Mouse (Mus musculus): Measurements from ENCODE around the gene Ttll11. TPM values are rescaled to one million over a fixed set of nuclear protein-coding genes. Genes with fewer than 3 reads are reported as not detected.

Gene Ttll11
- polyA plus RNA-seq, 1 experiment from 2014 or later, result 0.75 TPM

DNA sequence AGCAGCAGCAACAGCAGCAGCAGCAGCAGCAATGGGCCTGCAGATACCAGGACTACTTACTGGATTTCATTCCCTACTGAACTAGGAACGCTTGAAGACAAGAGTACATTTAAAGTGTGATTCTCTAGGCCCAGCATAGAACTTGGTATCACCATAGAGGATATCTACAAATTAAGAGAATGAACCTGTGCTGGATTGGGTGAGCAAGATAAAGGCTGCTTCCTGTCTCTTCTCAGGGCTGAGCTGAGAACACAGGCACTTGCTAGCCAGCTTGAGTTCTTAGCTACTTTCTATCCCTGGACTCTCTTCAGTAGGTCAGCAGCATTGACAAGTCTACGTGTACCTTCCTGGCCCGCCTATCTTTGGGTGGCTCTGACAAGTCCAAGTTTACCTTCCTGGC is 2.0 kb downstream of the Ttll11 start:
- no peak overlapping the region for H3K9ac ChIP-seq (replicated peaks; ENCODE audit: low read length)
- H3K36me3 ChIP-seq (ENCODE audit: insufficient read depth, low read length), result no peaks in the 10 kb centered on the region
- H3K9me3 ChIP-seq (ENCODE audit: low read length), result no peaks in the 10 kb centered on the region
- no peak overlapping the region for H3K4me3 ChIP-seq (ENCODE audit: low read length)
- ATAC-seq (ENCODE audit: low FRiP score, low TSS enrichment), result no peak
- peak overlapping the region; percentile 93 for H3K4me2 ChIP-seq (replicated peaks; ENCODE audit: low read depth, low read length)
- H3K27me3 ChIP-seq (ENCODE audit: insufficient read depth, low read length), result peaks cover 4% of the 10 kb centered on the region; the same call in 1 of the 2 replicates
- WGBS, result 98% methylated on average over 3 of the region's 3 CpGs
- H3K4me1 ChIP-seq (ENCODE audit: insufficient read depth, low read length), result peaks cover 12% of the 10 kb centered on the region
- no peak overlapping the region for H3K27ac ChIP-seq (ENCODE audit: low read length)

DNA sequence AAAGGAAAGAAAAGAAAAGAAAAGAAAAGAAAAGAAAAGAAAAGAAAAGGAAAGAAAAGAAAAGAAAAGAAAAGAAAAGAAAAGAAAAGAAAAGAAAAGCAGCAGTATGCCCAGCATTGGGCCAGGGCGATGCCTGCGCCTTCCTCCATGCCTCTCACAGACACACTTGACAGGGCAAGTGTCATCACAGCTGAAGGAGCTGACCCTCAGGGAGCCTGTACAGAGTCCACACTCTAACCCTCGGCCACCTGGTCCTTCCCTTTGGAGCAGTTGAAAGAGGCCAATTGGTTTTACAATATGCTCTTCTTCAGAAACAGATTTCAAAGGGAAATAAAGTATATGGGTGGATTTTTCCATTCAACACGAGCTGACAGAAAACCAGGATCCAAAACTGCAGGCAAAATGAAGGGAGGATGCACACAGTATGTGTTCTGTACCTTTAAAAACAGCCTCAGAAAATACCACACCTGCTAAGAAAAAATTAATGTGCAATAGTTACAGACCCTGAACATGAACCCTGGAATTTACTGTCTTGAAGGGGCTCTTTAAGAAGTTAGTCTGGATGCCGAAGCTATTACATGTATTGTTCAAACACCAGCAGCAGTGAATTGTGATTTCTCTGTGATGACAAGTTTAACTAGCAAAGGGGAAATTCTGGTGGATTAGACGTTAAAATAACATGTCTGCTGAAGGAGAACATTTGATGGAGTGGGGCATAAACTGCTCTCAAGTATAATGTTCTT is 7.3 kb downstream of the Ttll11 start:
- Histone ChIP-seq H3K4me2 (replicated peaks; ENCODE audit: low read depth, low read length) (no peak overlapping the region), H3K4me1 (ENCODE audit: insufficient read depth, low read length) (no peaks in the 10 kb centered on the region), H3K27me3 (ENCODE audit: insufficient read depth, low read length) (no peaks in the 10 kb centered on the region), H3K36me3 (ENCODE audit: insufficient read depth, low read length) (no peaks in the 10 kb centered on the region), H3K9me3 (ENCODE audit: low read length) (no peaks in the 10 kb centered on the region), H3K9ac (replicated peaks; ENCODE audit: low read length) (no peak overlapping the region), H3K4me3 (ENCODE audit: low read length) (no peak overlapping the region), H3K27ac (ENCODE audit: low read length) (no peak overlapping the region)
- 41% methylated on average over 6 of the region's 6 CpGs for WGBS
- ATAC-seq (ENCODE audit: low FRiP score, low TSS enrichment), result no peak

DNA sequence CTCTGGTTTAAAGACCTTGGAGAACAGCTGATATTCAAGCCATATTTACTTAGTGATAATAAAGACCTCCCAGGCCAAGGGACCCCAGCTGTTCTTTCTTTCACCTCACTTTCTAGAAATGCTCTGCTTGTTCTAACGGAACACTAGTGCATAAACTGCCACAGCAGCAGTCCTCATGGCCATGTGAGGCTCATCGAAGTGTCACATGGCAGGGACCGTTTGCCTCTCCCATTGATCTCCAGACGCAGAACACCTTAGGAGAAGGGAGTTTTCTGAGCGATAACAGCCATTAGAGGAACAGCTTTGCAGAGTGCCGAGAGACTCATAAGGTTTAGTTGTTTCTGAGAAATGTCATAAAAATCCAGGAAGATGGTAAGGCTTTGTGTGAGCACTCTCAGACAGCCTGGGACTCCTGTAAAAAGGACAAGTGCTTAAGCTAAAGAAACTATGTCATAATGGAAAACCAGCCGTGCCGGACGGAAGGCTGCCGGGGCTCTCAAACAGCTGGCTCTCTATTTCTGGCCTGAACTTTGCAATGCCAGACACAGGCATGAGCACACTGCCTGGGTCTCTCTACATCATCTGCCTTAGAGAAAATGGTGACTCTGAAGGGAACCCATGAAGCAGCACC is 13.7 kb downstream of the Ttll11 start:
- Histone ChIP-seq H3K4me1 (ENCODE audit: insufficient read depth, low read length) (no peaks in the 10 kb centered on the region), H3K9ac (replicated peaks; ENCODE audit: low read length) (no peak overlapping the region), H3K36me3 (ENCODE audit: insufficient read depth, low read length) (no peaks in the 10 kb centered on the region), H3K27me3 (ENCODE audit: insufficient read depth, low read length) (peaks cover 4% of the 10 kb centered on the region; the same call in 1 of the 2 replicates), H3K4me2 (replicated peaks; ENCODE audit: low read depth, low read length) (no peak overlapping the region), H3K9me3 (ENCODE audit: low read length) (no peaks in the 10 kb centered on the region), H3K27ac (ENCODE audit: low read length) (no peak overlapping the region), H3K4me3 (ENCODE audit: low read length) (no peak overlapping the region)
- 43% methylated on average over 10 of the region's 10 CpGs for WGBS
- no peak for ATAC-seq (ENCODE audit: low FRiP score, low TSS enrichment)

DNA sequence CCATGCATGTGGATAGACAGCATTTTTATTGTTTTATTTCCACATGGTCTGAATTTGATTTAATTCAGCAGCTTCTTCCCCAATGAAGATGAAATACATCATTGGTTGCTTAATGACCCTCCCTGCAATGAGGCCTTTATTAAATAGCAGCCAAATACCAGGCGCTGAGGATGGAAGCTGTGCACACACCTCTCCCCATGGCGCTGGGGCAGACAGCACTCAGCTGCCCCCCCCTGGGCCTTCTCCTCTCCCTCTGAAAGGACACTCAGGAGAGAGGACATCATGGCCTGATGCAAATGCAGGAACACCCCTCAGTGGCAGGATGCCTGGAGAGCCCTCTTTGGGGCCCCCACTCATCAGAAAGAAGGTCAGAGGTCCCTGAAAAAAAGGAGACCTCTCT is 16.4 kb downstream of the Ttll11 start:
- 77% methylated on average over 2 of the region's 2 CpGs for WGBS
- H3K9ac ChIP-seq (replicated peaks; ENCODE audit: low read length), result no peak overlapping the region

DNA sequence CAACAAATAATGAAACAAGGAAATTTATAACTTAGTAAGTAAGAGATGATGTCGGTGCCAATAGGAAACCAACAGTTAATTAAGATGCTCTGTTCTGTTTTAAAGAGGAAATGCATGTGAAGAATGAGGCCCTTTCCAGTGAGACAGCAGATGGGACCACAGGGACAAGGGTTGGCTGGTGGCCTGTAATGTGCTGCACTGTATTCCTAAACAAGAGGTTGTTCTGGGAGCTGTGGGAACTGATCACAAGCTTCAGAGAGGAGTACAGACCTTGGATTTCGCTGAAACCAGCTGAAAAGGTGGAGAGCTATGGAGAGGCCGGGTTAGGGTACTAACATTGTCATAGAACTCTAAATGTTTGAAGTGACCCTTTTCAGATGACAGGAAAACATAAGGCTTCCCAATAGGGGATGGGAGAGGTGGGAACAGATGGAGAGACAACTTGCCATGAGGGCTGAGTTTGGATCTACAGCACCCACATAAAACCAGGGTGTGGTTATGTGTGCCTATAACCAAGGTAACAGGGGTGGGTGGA is 18.1 kb downstream of the Ttll11 start:
- Histone ChIP-seq H3K9me3 (ENCODE audit: low read length) (no peaks in the 10 kb centered on the region), H3K4me3 (ENCODE audit: low read length) (no peak overlapping the region), H3K27ac (ENCODE audit: low read length) (no peak overlapping the region), H3K4me2 (replicated peaks; ENCODE audit: low read depth, low read length) (no peak overlapping the region), H3K9ac (replicated peaks; ENCODE audit: low read length) (no peak overlapping the region), H3K27me3 (ENCODE audit: insufficient read depth, low read length) (peaks cover 4% of the 10 kb centered on the region; the same call in 1 of the 2 replicates), H3K36me3 (ENCODE audit: insufficient read depth, low read length) (no peaks in the 10 kb centered on the region), H3K4me1 (ENCODE audit: insufficient read depth, low read length) (no peaks in the 10 kb centered on the region)
- WGBS, result 81% methylated on average over 3 of the region's 3 CpGs
- no peak for ATAC-seq (ENCODE audit: low FRiP score, low TSS enrichment)

More for the DNA sequence above, 16.4 kb downstream of the Ttll11 start:
- no peak for ATAC-seq (ENCODE audit: low FRiP score, low TSS enrichment)
- no peak overlapping the region for H3K4me2 ChIP-seq (replicated peaks; ENCODE audit: low read depth, low read length)
- peaks cover 4% of the 10 kb centered on the region; the same call in 1 of the 2 replicates for H3K27me3 ChIP-seq (ENCODE audit: insufficient read depth, low read length)
- H3K4me1 ChIP-seq (ENCODE audit: insufficient read depth, low read length), result no peaks in the 10 kb centered on the region
- H3K4me3 ChIP-seq (ENCODE audit: low read length), result no peak overlapping the region
- no peak overlapping the region for H3K27ac ChIP-seq (ENCODE audit: low read length)
- no peaks in the 10 kb centered on the region for H3K36me3 ChIP-seq (ENCODE audit: insufficient read depth, low read length)
- H3K9me3 ChIP-seq (ENCODE audit: low read length), result no peaks in the 10 kb centered on the region

DNA sequence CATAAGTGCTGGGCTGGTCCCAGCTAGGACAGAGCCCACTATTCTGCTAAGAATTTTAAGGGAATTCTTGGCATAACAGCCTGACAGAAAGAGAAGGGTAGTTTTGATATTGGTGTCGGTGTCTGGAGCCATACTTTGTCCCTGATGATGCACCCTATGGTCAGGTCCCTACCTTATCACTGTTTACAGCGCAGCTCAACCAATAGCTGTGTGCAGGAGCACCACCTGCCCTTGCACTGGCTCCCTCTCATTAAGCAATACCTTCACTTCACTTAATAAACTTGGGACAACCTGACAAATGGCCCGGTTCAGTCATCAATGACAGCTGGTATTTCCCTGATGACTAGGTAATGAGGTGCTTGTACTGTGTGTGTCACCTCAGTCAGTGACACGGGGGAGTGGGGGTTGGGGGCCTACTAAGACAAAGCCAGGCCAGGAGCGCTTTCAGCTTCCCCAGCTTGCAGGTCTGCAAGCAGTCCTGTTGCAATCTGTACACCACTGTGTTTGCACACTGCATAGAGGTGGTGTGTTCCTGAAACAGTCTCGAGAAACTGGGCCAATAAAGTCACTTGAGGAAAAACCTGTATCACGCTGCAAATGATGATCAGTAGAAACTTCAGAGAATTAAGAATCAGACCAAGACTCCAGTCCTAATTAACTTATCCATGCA is 22.1 kb downstream of the Ttll11 start:
- H3K4me2 ChIP-seq (replicated peaks; ENCODE audit: low read depth, low read length), result no peak overlapping the region
- ATAC-seq (ENCODE audit: low FRiP score, low TSS enrichment), result no peak
- WGBS, result 71% methylated on average over 7 of the region's 7 CpGs

DNA sequence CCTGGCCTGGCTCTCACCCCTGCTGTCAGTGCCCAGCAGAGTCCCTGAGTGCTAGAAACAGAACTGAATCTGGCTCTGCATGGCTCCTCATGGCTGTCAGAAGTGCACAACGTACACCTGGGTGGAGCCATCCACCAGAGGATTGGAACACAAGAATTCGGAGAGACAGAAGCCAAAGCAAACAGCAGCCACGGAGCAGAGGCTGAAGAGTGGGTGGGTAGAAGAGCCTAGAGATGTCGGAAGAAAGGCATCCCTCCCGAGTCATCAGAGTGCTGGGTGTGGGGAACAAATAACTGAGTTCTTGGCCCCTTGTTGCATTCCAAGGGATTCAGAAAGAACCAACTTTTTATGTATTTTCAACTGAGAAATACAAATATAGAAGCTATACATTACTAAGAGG is 24.5 kb downstream of the Ttll11 start:
- 45% methylated on average over 5 of the region's 5 CpGs for WGBS
- no peaks in the 10 kb centered on the region for H3K27me3 ChIP-seq (ENCODE audit: insufficient read depth, low read length)
- no peak overlapping the region for H3K9ac ChIP-seq (replicated peaks; ENCODE audit: low read length)
- H3K36me3 ChIP-seq (ENCODE audit: insufficient read depth, low read length), result no peaks in the 10 kb centered on the region
- no peak for ATAC-seq (ENCODE audit: low FRiP score, low TSS enrichment)
- H3K4me2 ChIP-seq (replicated peaks; ENCODE audit: low read depth, low read length), result no peak overlapping the region
- H3K27ac ChIP-seq (ENCODE audit: low read length), result no peak overlapping the region
- no peaks in the 10 kb centered on the region for H3K4me1 ChIP-seq (ENCODE audit: insufficient read depth, low read length)
- H3K4me3 ChIP-seq (ENCODE audit: low read length), result no peak overlapping the region
- H3K9me3 ChIP-seq (ENCODE audit: low read length), result no peaks in the 10 kb centered on the region

More for the DNA sequence above, 22.1 kb downstream of the Ttll11 start:
- H3K4me3 ChIP-seq (ENCODE audit: low read length), result no peak overlapping the region
- H3K9ac ChIP-seq (replicated peaks; ENCODE audit: low read length), result no peak overlapping the region
- H3K27ac ChIP-seq (ENCODE audit: low read length), result no peak overlapping the region
- H3K27me3 ChIP-seq (ENCODE audit: insufficient read depth, low read length), result no peaks in the 10 kb centered on the region
- H3K9me3 ChIP-seq (ENCODE audit: low read length), result no peaks in the 10 kb centered on the region
- no peaks in the 10 kb centered on the region for H3K4me1 ChIP-seq (ENCODE audit: insufficient read depth, low read length)
- H3K36me3 ChIP-seq (ENCODE audit: insufficient read depth, low read length), result no peaks in the 10 kb centered on the region

DNA sequence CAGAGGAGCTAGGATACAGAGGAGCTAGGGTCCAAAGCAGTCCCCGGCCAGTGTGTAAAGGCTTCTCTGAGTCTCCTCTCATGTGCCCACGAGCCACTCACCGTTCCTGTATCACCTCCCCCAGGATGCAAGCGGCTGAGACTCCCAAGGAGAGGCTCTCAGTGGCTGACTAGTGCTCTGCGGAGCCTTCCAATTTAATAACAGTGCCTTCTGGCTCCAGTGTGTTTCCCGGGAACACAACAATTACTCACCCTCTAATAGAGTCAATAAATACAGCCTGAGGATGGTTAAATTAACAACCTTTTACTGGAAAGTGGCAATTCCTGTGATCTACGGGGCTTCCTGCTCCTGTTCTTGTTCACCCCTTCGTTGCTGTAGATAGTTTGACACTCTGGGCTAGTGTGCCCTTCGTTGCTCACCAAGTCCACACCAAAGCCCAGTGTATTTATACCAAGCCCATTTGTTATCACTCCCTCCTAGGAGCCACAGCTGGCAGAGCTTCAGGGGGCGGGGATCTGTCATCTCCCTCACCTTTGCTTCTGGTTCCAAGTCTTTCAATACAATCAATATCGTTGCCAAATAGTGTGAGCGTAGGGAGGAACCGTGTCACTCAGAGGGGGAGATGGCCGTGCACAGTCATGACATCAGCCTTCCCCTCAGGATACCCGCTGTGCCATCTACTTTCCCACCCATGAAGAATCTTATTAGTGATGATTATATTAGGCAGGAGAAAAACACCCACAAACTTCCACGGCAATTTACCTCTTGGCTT is 27.3 kb downstream of the Ttll11 start:
- no peak overlapping the region for H3K9ac ChIP-seq (replicated peaks; ENCODE audit: low read length)
- H3K4me3 ChIP-seq (ENCODE audit: low read length), result no peak overlapping the region
- no peak overlapping the region for H3K4me2 ChIP-seq (replicated peaks; ENCODE audit: low read depth, low read length)
- no peaks in the 10 kb centered on the region for H3K4me1 ChIP-seq (ENCODE audit: insufficient read depth, low read length)
- ATAC-seq (ENCODE audit: low FRiP score, low TSS enrichment), result no peak
- H3K27ac ChIP-seq (ENCODE audit: low read length), result no peak overlapping the region
- H3K36me3 ChIP-seq (ENCODE audit: insufficient read depth, low read length), result no peaks in the 10 kb centered on the region
- H3K9me3 ChIP-seq (ENCODE audit: low read length), result peaks cover 8% of the 10 kb centered on the region; the same call in 1 of the 2 replicates
- no peaks in the 10 kb centered on the region for H3K27me3 ChIP-seq (ENCODE audit: insufficient read depth, low read length)
- WGBS, result 50% methylated on average over 16 of the region's 16 CpGs

DNA sequence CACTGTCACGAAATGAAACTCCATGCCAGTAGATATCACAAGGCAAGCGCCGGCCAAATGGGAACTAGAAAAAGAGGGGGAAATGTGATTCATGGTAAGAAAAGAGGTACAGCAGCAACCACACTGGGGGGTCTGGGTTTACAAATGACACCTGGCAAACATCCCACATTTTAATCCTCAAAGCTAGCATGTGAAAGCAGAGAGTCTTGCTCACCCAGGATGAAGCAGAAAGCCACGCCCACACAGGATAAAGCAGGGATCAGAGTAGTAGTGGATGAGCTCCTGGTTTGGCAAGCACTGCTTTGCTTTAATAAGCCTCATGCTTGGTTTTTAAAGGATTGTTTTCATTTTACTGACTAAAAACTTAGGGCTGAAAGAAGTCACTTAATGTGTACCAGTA is 34.8 kb downstream of the Ttll11 start:
- Histone ChIP-seq H3K36me3 (ENCODE audit: insufficient read depth, low read length) (no peaks in the 10 kb centered on the region), H3K4me2 (replicated peaks; ENCODE audit: low read depth, low read length) (no peak overlapping the region), H3K9me3 (ENCODE audit: low read length) (peaks cover 8% of the 10 kb centered on the region; the same call in 1 of the 2 replicates), H3K9ac (replicated peaks; ENCODE audit: low read length) (no peak overlapping the region), H3K4me3 (ENCODE audit: low read length) (no peak overlapping the region), H3K27me3 (ENCODE audit: insufficient read depth, low read length) (no peaks in the 10 kb centered on the region), H3K27ac (ENCODE audit: low read length) (no peak overlapping the region), H3K4me1 (ENCODE audit: insufficient read depth, low read length) (no peaks in the 10 kb centered on the region)
- ATAC-seq (ENCODE audit: low FRiP score, low TSS enrichment), result no peak
- WGBS, result 92% methylated on average over 4 of the region's 4 CpGs
